Mouse (Mus musculus): ENCODE measurements around the gene Maff.

The Maff gene

GRCm38 (mm10) chr15:79346051-79346793, at the start of gene Maff:
TSS of gene Maff (plus strand) at chr15:79346621.
- DNase-seq (ENCODE audit: low spot score in 2 of 2): no peak

GRCm38 (mm10) chr15:79298553-79298952, 47.9 kb upstream of the Maff start:
- DNase-seq (ENCODE audit: low spot score in 2 of 2): no peak

GRCm38 (mm10) chr15:79299563-79300155, 46.8 kb upstream of the Maff start:
- no peak for DNase-seq (ENCODE audit: low spot score in 2 of 2)

- no peak for DNase-seq (ENCODE audit: low spot score in 2 of 2)
These were observed 42.7 kb upstream of the Maff start for GRCm38 (mm10) chr15:79303725-79304124.

GRCm38 (mm10) chr15:79304832-79305231, 41.6 kb upstream of the Maff start:
- DNase-seq (ENCODE audit: low spot score in 2 of 2): no peak

- DNase-seq (ENCODE audit: low spot score in 2 of 2): no peak
These were observed 40.3 kb upstream of the Maff start for GRCm38 (mm10) chr15:79306043-79306637.

GRCm38 (mm10) chr15:79307861-79308260, 38.6 kb upstream of the Maff start:
- DNase-seq (ENCODE audit: low spot score in 2 of 2): no peak

- DNase-seq (ENCODE audit: low spot score in 2 of 2): no peak
These were observed 32.5 kb upstream of the Maff start for GRCm38 (mm10) chr15:79313848-79314369.

GRCm38 (mm10) chr15:79321733-79322190, 24.7 kb upstream of the Maff start:
- DNase-seq (ENCODE audit: low spot score in 2 of 2): no peak

- no peak for DNase-seq (ENCODE audit: low spot score in 2 of 2)
These were observed 24.0 kb upstream of the Maff start for GRCm38 (mm10) chr15:79322281-79322990.

GRCm38 (mm10) chr15:79322991-79323790, 23.2 kb upstream of the Maff start:
- DNase-seq (ENCODE audit: low spot score in 2 of 2): peak in 1 of 2 experiments; percentile 35

- no peak for DNase-seq (ENCODE audit: low spot score in 2 of 2)
These were observed 22.6 kb upstream of the Maff start for GRCm38 (mm10) chr15:79323791-79324155.

- DNase-seq (ENCODE audit: low spot score in 2 of 2): no peak
These were observed 22.0 kb upstream of the Maff start for GRCm38 (mm10) chr15:79324373-79324772.

- no peak for DNase-seq (ENCODE audit: low spot score in 2 of 2)
These were observed 20.7 kb upstream of the Maff start for GRCm38 (mm10) chr15:79325742-79326141.

- DNase-seq (ENCODE audit: low spot score in 2 of 2): no peak
These were observed 20.2 kb upstream of the Maff start for GRCm38 (mm10) chr15:79326264-79326663.

- peak in 1 of 2 experiments; percentile 39 for DNase-seq (ENCODE audit: low spot score in 2 of 2)
These were observed 19.2 kb upstream of the Maff start for GRCm38 (mm10) chr15:79326971-79327961.

GRCm38 (mm10) chr15:79328058-79328938, 18.1 kb upstream of the Maff start, which contains the start of gene Pla2g6:
TSS of gene Pla2g6 (minus strand) at chr15:79328390.
- DNase-seq (ENCODE audit: low spot score in 2 of 2): peak; percentile 97 to 99

- no peak for DNase-seq (ENCODE audit: low spot score in 2 of 2)
These were observed 17.5 kb upstream of the Maff start for GRCm38 (mm10) chr15:79328939-79329275.
